Mouse (Mus musculus) heart, adult 8-10 months (tissue): ENCODE data around the gene Vps8. TPM values are rescaled to one million over a fixed set of nuclear protein-coding genes. Genes with fewer than 3 reads are reported as not detected.

Source experiments
- DNase-seq: peaks from one replicate; pipeline ENCODE4 v3.0.0; 2022; ENCODE audit warnings: low spot score
- total RNA-seq, 4 experiments: library from RNA; stranded (reverse); gene quantifications; 2 replicates each; pipeline ENCODE4 v1.2.4; 2022

Gene Vps8
- total RNA-seq, 4 experiments from 2014 or later, result 24.2 to 30.6 (median 27.2) TPM

- DNase-seq, result no peak
Observed at GRCm38 (mm10) chr16:21628061-21628591, 205.2 kb downstream of the Vps8 start.

- DNase-seq, result no peak
Observed at GRCm38 (mm10) chr16:21630614-21631013, 207.7 kb downstream of the Vps8 start.

GRCm38 (mm10) chr16:21631815-21632222 lies 208.9 kb downstream of the Vps8 start:
- DNase-seq, result no peak

GRCm38 (mm10) chr16:21634460-21634859 lies 211.5 kb downstream of the Vps8 start:
- no peak for DNase-seq

- DNase-seq, result peak; percentile 36
Observed at GRCm38 (mm10) chr16:21636156-21636853, 213.4 kb downstream of the Vps8 start.

GRCm38 (mm10) chr16:21637201-21637819 lies 214.4 kb downstream of the Vps8 start:
- peak; percentile 33 for DNase-seq

GRCm38 (mm10) chr16:21640766-21641499 lies 218.0 kb downstream of the Vps8 start:
- no peak for DNase-seq

GRCm38 (mm10) chr16:21641944-21642343 lies 219.0 kb downstream of the Vps8 start:
- peak; percentile 71 for DNase-seq

GRCm38 (mm10) chr16:21642906-21643305 lies 220.0 kb downstream of the Vps8 start:
- peak; percentile 58 for DNase-seq

GRCm38 (mm10) chr16:21643621-21644041 lies 220.7 kb downstream of the Vps8 start:
- peak; percentile 24 for DNase-seq

GRCm38 (mm10) chr16:21644066-21644561 lies 221.2 kb downstream of the Vps8 start:
- DNase-seq, result peak; percentile 60

GRCm38 (mm10) chr16:21644574-21644973 lies 221.7 kb downstream of the Vps8 start:
- no peak for DNase-seq

GRCm38 (mm10) chr16:21645915-21646314 lies 223.0 kb downstream of the Vps8 start:
- peak; percentile 43 for DNase-seq

GRCm38 (mm10) chr16:21646496-21646895 lies 223.6 kb downstream of the Vps8 start:
- DNase-seq, result no peak

- no peak for DNase-seq
Observed at GRCm38 (mm10) chr16:21648800-21649199, 225.9 kb downstream of the Vps8 start.

GRCm38 (mm10) chr16:21650289-21650688 lies 227.4 kb downstream of the Vps8 start:
- DNase-seq, result no peak

- no peak for DNase-seq
Observed at GRCm38 (mm10) chr16:21651161-21651560, 228.2 kb downstream of the Vps8 start.

GRCm38 (mm10) chr16:21653151-21653550 lies 230.2 kb downstream of the Vps8 start:
- no peak for DNase-seq

GRCm38 (mm10) chr16:21654384-21654783 lies 231.5 kb downstream of the Vps8 start:
- DNase-seq, result no peak

GRCm38 (mm10) chr16:21655291-21655690 lies 232.4 kb downstream of the Vps8 start:
- peak; percentile 60 for DNase-seq

- no peak for DNase-seq
Observed at GRCm38 (mm10) chr16:21655961-21656360, 233.0 kb downstream of the Vps8 start.
